Mouse (Mus musculus): ENCODE measurements around the gene Cep41.

- TF ChIP-seq CTCF (conservative IDR thresholded peaks at IDR 0.05; ENCODE audit: insufficient read depth, insufficient read length, low read depth, low read length) (no peak), POLR2A (IDR thresholded peaks at IDR 0.05; ENCODE audit: low read depth, low read length) (no peak)
Measured at GRCm38 (mm10) chr6:30702881-30703280, 9.3 kb upstream of the Cep41 start.
